Mouse (Mus musculus): ENCODE results near the gene Arl15.

DNA sequence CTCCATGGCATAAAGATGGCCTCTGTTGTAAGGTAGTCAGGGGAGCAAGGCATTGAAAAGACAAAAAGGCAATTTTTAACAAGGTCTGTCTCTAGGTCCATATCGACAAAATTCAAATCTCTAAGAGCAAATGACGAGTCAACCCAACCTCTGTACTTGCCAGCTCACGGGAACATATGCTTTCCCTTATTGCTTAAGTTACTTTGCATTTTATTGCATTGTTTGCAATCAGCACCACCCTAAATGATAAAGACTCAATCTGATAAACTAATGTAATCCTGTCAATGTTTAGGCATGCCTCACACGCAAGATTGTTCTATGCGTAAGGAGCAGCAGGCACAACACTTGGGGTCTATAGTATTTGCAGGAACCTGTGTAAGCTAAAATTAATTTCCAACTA lies 24.0 kb upstream of the Arl15 start:
- TF ChIP-seq CTCF (IDR thresholded peaks at IDR 0.05) (no peak), EP300 (IDR thresholded peaks at IDR 0.05; ENCODE audit: insufficient read depth, low read depth, low read length) (no peak), POLR2A (IDR thresholded peaks at IDR 0.05; ENCODE audit: insufficient read depth, low read depth, low read length) (no peak)

Measured in heart, adult 2 months (tissue).